Mouse (Mus musculus) stomach, adult 2 months (tissue): ENCODE data around the gene Ccdc66. TPM values are rescaled to one million over a fixed set of nuclear protein-coding genes. Genes with fewer than 3 reads are reported as not detected.

Experiments
- polyA plus RNA-seq: library from polyadenylated mRNA; depleted of rRNA; stranded (reverse); fragments of >200 nt; gene quantifications from 2 replicates; pipeline ENCODE4 v1.2.3, GENCODE M21; 2012; rRNA removed

Gene Ccdc66
- polyA plus RNA-seq: 0.39 TPM in 1 of 2 replicates, not detected in the other

DNA sequence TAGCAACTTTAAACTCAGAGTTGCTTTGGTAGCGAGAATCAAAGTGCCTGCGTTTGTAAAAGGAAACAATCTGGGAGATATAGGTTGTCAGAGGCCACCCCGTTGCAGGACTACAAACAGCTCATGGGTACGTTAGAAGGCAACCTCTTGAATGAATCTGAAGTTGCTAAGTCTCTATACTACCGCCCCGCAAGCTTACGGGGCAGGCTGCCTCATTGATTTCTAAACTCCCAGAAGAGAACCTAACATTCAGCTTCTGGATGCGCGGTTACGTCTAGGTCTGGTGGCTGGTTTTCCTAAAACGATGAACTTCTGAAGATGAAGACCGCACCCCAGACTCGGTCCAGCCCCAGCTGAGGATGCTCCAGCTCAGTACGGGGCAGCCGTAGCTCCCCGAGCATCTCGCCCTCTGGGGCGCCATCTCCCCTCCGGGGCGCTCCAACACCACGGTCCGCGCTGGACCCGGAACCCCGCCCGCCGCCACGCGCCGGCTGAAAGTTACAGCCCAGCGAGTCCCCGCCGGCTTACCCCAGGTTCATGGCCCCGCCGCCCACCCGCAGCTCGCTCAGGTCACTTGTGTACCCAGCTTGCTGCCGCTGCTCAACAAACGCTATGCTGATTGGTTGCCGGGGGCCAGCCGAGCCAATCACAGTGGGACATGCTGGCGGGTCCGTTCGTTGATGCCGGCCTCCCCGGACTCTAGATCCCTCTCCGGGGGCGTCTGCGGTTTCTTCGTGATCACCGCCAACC, at the start of gene Ccdc66:
Gene Ccdc66 (minus strand): TSS at position 567 of the 750 bp plus-strand sequence.

Other genes with a start within 250 kb of the Ccdc66 start
- gene Fam208a, start 79.6 kb downstream of the Ccdc66 start, polyA plus RNA-seq: 0.68 and 0.84 TPM in 2 replicates
- gene Erc2, start 114.0 kb upstream of the Ccdc66 start, polyA plus RNA-seq: 0.11 TPM in 1 of 2 replicates, not detected in the other